Mouse (Mus musculus): Measurements from ENCODE around the gene Pank4. TPM values are rescaled to one million over a fixed set of nuclear protein-coding genes. Genes with fewer than 3 reads are reported as not detected.

The Pank4 gene
- total and polyA plus RNA-seq, 3 experiments, result 22.4 to 34.7 (median 27.6) TPM

GRCm38 (mm10) chr4:155014791-155015190, 50.9 kb downstream of the Pank4 start:
- in situ Hi-C loops (cut with MboI; ENCODE audit: low pct_ligation_motif_present, low pct_unique_long_range_greater_than_20kb, low sequenced_read_pairs), result no loop called here
- no peak overlapping the region for H3K9ac ChIP-seq (ENCODE audit: insufficient read depth, low read depth)

GRCm38 (mm10) chr4:155015550-155015949, 51.6 kb downstream of the Pank4 start:
- Histone ChIP-seq H3K4me2 (ENCODE audit: insufficient read depth, low read depth, poor library complexity, severe bottlenecking) (no peak overlapping the region), H3K9ac (ENCODE audit: insufficient read depth, low read depth) (no peak overlapping the region), H3K9me3 (replicated peaks; ENCODE audit: low read length) (no peaks in the 10 kb centered on the region), H3K79me2 (replicated peaks; ENCODE audit: control insufficient read depth, extremely low read depth, insufficient read depth, poor library complexity, severe bottlenecking) (no peaks in the 10 kb centered on the region), H3K36me3 (replicated peaks in 1 of 2; ENCODE audit: control insufficient read depth in 1 of 2, insufficient read depth in 1 of 2, low read length in 1 of 2) (no peaks in the 10 kb centered on the region), H3K27me3 (replicated peaks) (peaks cover 98% of the 10 kb centered on the region), H3K27ac (ENCODE audit: insufficient read depth, low read depth) (no peak overlapping the region), H3K4me3 (replicated peaks in 1 of 3; ENCODE audit: low read depth in 2 of 3, low read length in 2 of 3, poor library complexity in 1 of 3) (no peak overlapping the region), H3K4me1 (ENCODE audit: control insufficient read depth in 1 of 2, insufficient read depth in 2 of 2) (peaks cover 4 to 13% of the 10 kb centered on the region in 2 experiments)
- in situ Hi-C loops (cut with MboI; ENCODE audit: low pct_ligation_motif_present, low pct_unique_long_range_greater_than_20kb, low sequenced_read_pairs), result no loop called here
- TF ChIP-seq HCFC1 (IDR thresholded peaks at IDR 0.05; ENCODE audit: low read depth, low read length) (no peak), POLR2A (IDR thresholded peaks at IDR 0.05; ENCODE audit: low read depth, low read length) (no peak), IRF4 (IDR thresholded peaks at IDR 0.05; ENCODE audit: low read depth, low read length) (no peak), TBP (conservative IDR thresholded peaks at IDR 0.05; ENCODE audit: low read depth, low read length) (no peak), MAZ (IDR thresholded peaks at IDR 0.05; ENCODE audit: low read depth, low read length) (no peak), SIN3A (IDR thresholded peaks at IDR 0.05; ENCODE audit: low read length) (no peak), MXI1 (IDR thresholded peaks at IDR 0.05; ENCODE audit: low read depth, low read length) (no peak), NRF1 (IDR thresholded peaks at IDR 0.05; ENCODE audit: low read depth, low read length) (no peak), MEF2A (IDR thresholded peaks at IDR 0.05; ENCODE audit: borderline replicate concordance, low read depth, low read length) (no peak)
- dilution Hi-C loops (cut with MboI; ENCODE audit: extremely low pct_ligation_motif_present, extremely low pct_unique_long_range_greater_than_20kb, low sequenced_read_pairs), result no loop called here
- DNase-seq (ENCODE audit: extremely low read depth), result no peak

More at GRCm38 (mm10) chr4:155014791-155015190, 50.9 kb downstream of the Pank4 start:
- H3K4me2 ChIP-seq (ENCODE audit: insufficient read depth, low read depth, poor library complexity, severe bottlenecking), result no peak overlapping the region
- H3K36me3 ChIP-seq (replicated peaks in 1 of 2; ENCODE audit: control insufficient read depth in 1 of 2, insufficient read depth in 1 of 2, low read length in 1 of 2), result no peaks in the 10 kb centered on the region
- peaks cover 98% of the 10 kb centered on the region for H3K27me3 ChIP-seq (replicated peaks)
- peaks cover 4 to 13% of the 10 kb centered on the region in 2 experiments for H3K4me1 ChIP-seq (ENCODE audit: control insufficient read depth in 1 of 2, insufficient read depth in 2 of 2)
- H3K4me3 ChIP-seq (replicated peaks in 1 of 3; ENCODE audit: low read depth in 2 of 3, low read length in 2 of 3, poor library complexity in 1 of 3), result no peak overlapping the region
- H3K9me3 ChIP-seq (replicated peaks; ENCODE audit: low read length), result no peaks in the 10 kb centered on the region
- H3K27ac ChIP-seq (ENCODE audit: insufficient read depth, low read depth), result no peak overlapping the region
- DNase-seq (ENCODE audit: extremely low read depth), result no peak
- dilution Hi-C loops (cut with MboI; ENCODE audit: extremely low pct_ligation_motif_present, extremely low pct_unique_long_range_greater_than_20kb, low sequenced_read_pairs), result no loop called here
- no peaks in the 10 kb centered on the region for H3K79me2 ChIP-seq (replicated peaks; ENCODE audit: control insufficient read depth, extremely low read depth, insufficient read depth, poor library complexity, severe bottlenecking)
- no peak for TF ChIP-seq USF2 (conservative IDR thresholded peaks at IDR 0.05; ENCODE audit: low read depth, low read length)
- TF ChIP-seq CHD2 (IDR thresholded peaks at IDR 0.05; ENCODE audit: low read length), result no peak
- no peak for TF ChIP-seq ETS1 (conservative IDR thresholded peaks at IDR 0.05; ENCODE audit: low read depth, low read length)
- no peak for TF ChIP-seq NELFE (IDR thresholded peaks at IDR 0.05; ENCODE audit: low read depth, low read length)
- no peak for TF ChIP-seq SMC3 (IDR thresholded peaks at IDR 0.05; ENCODE audit: low read depth, low read length)

GRCm38 (mm10) chr4:155016807-155017206, 52.9 kb downstream of the Pank4 start:
- Histone ChIP-seq H3K36me3 (replicated peaks in 1 of 2; ENCODE audit: control insufficient read depth in 1 of 2, insufficient read depth in 1 of 2, low read length in 1 of 2) (no peaks in the 10 kb centered on the region), H3K9ac (ENCODE audit: insufficient read depth, low read depth) (no peak overlapping the region), H3K4me3 (replicated peaks in 1 of 3; ENCODE audit: low read depth in 2 of 3, low read length in 2 of 3, poor library complexity in 1 of 3) (no peak overlapping the region), H3K27me3 (replicated peaks) (peaks cover 96% of the 10 kb centered on the region), H3K4me2 (ENCODE audit: insufficient read depth, low read depth, poor library complexity, severe bottlenecking) (no peak overlapping the region), H3K79me2 (replicated peaks; ENCODE audit: control insufficient read depth, extremely low read depth, insufficient read depth, poor library complexity, severe bottlenecking) (no peaks in the 10 kb centered on the region), H3K4me1 (ENCODE audit: control insufficient read depth in 1 of 2, insufficient read depth in 2 of 2) (peaks cover 4 to 12% of the 10 kb centered on the region in 2 experiments), H3K9me3 (replicated peaks; ENCODE audit: low read length) (no peaks in the 10 kb centered on the region), H3K27ac (ENCODE audit: insufficient read depth, low read depth) (no peak overlapping the region)
- dilution Hi-C loops (cut with MboI; ENCODE audit: extremely low pct_ligation_motif_present, extremely low pct_unique_long_range_greater_than_20kb, low sequenced_read_pairs) (no loop called here), in situ Hi-C loops (cut with MboI; ENCODE audit: low pct_ligation_motif_present, low pct_unique_long_range_greater_than_20kb, low sequenced_read_pairs) (no loop called here)
- TF ChIP-seq CHD2 (IDR thresholded peaks at IDR 0.05; ENCODE audit: low read length) (no peak), CTCF (conservative IDR thresholded peaks at IDR 0.05 in 1 of 2, IDR thresholded peaks at IDR 0.05 in 1 of 2; ENCODE audit: low read depth in 2 of 2, low read length in 2 of 2) (no peak), RCOR1 (conservative IDR thresholded peaks at IDR 0.05; ENCODE audit: low read depth, low read length) (no peak), HCFC1 (IDR thresholded peaks at IDR 0.05; ENCODE audit: low read depth, low read length) (no peak), KAT2A (IDR thresholded peaks at IDR 0.05; ENCODE audit: insufficient replicate concordance, low read length) (no peak)
- DNase-seq (ENCODE audit: extremely low read depth), result no peak
